Comparison of ENCODE assay signal across 7 mouse cellular contexts in the genomic region with DNA sequence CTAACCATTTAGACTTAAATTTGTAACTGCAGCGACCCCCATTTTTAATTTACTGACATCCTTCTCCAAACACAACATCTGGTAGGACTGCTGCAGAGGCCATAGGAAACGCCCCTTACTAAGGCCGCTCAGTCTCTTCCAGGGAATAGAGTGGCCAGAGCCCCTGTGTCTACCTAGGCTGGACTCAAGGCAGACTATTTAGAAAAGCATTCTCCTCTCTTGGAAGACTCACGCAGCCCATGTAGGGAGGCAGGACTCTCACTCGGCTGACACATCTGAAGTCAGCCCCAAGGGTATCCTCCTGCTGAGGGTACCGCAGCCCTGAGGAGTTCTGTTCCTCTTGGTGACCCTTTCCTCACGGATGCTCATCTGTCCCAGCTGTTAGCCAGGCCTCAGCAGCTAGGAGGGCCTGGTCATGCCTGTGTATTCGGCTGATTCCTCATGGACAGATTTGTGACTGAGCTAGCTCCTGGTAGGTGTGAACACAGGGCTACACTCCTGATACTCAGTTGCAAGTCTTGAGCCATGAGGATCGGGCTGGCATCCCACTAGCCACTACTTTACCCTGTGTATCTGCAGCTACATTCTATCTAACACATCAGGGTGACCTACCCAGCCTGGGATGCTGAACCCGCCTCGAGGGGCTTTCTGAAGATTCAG.
DNase-seq lines count a peak whose midpoint lies in the region; ATAC-seq and TF ChIP-seq lines count a peak whose summit lies in the region.

No protein-coding gene starts in this region.

- no peak for TF ChIP-seq CTCF in gastrocnemius, adult 2 months (IDR thresholded peaks at IDR 0.05)

- no peaks in the 10 kb centered on the region for H3K27me3 ChIP-seq in lung, embryonic 15.5 days
- no peaks in the 10 kb centered on the region for H3K27me3 ChIP-seq in hindbrain, embryonic 12.5 days
- H3K27me3 ChIP-seq in stomach, embryonic 15.5 days (replicated peaks): no peaks in the 10 kb centered on the region

- H3K4me2 ChIP-seq in lung, embryonic 15.5 days: no peak overlapping the region
- no peak overlapping the region for H3K4me2 ChIP-seq in hindbrain, embryonic 12.5 days (replicated peaks)
- no peak overlapping the region for H3K4me2 ChIP-seq in stomach, embryonic 15.5 days

- H3K9me3 ChIP-seq in lung, embryonic 15.5 days: no peaks in the 10 kb centered on the region
- 0 out of 2 replicates have a peak, but pooled peaks cover 2% of the 10 kb centered on the region for H3K9me3 ChIP-seq in hindbrain, embryonic 12.5 days (replicated peaks)
- no peaks in the 10 kb centered on the region for H3K9me3 ChIP-seq in stomach, embryonic 15.5 days

- DNase-seq in lung, postnatal 36 days: no peak
- DNase-seq in gastrocnemius, postnatal 25 days: no peak
- no peak for DNase-seq in gastrocnemius, adult 2 months

- H3K4me1 ChIP-seq in lung, embryonic 15.5 days: peaks cover 2% of the 10 kb centered on the region; the same call in 1 of the 2 replicates
- H3K4me1 ChIP-seq in hindbrain, embryonic 12.5 days: peaks cover 4% of the 10 kb centered on the region
- no peaks in the 10 kb centered on the region; the same call in 1 of the 2 replicates for H3K4me1 ChIP-seq in stomach, embryonic 15.5 days

- H3K9ac ChIP-seq in lung, embryonic 15.5 days: no peak overlapping the region
- no peak overlapping the region for H3K9ac ChIP-seq in hindbrain, embryonic 12.5 days
- no peak overlapping the region for H3K9ac ChIP-seq in stomach, embryonic 15.5 days

- intact Hi-C loops in gastrocnemius, adult 2 months (cut with DNase I): loop anchor here (1.0 to 2.0 kb wide), 3 partner anchors 58 to 246 kb away; no protein-coding TSS in a partner anchor

- WGBS in lung, embryonic 15.5 days: 64% methylated on average over 11 of the region's 11 CpGs
- WGBS in hindbrain, embryonic 12.5 days: 66% methylated on average over 11 of the region's 11 CpGs
- WGBS in stomach, embryonic 15.5 days: 62% methylated on average over 11 of the region's 11 CpGs

- ATAC-seq in lung, embryonic 15.5 days (ENCODE audit: borderline replicate concordance, extremely low read depth, low FRiP score, low TSS enrichment): peak; percentile 23; the same call in 1 of the 2 replicates
- peak; percentile 68 for ATAC-seq in hindbrain, embryonic 12.5 days (ENCODE audit: low FRiP score)
- peak; percentile 27; the same call in 1 of the 2 replicates for ATAC-seq in megakaryocyte, adult 5-6 weeks (ENCODE audit: poor library complexity, severe bottlenecking)
- 0 out of 2 replicates have a peak, but pooled peaks have one; percentile 4 for ATAC-seq in stomach, embryonic 15.5 days (ENCODE audit: insufficient read depth, low FRiP score, low read depth)

- H3K36me3 ChIP-seq in lung, embryonic 15.5 days: no peaks in the 10 kb centered on the region
- no peaks in the 10 kb centered on the region for H3K36me3 ChIP-seq in hindbrain, embryonic 12.5 days
- H3K36me3 ChIP-seq in stomach, embryonic 15.5 days: no peaks in the 10 kb centered on the region

- no peak overlapping the region for H3K27ac ChIP-seq in lung, embryonic 15.5 days
- 0 out of 2 replicates have a peak overlapping the region, but pooled peaks have one; percentile 12 for H3K27ac ChIP-seq in hindbrain, embryonic 12.5 days
- H3K27ac ChIP-seq in stomach, embryonic 15.5 days: no peak overlapping the region
- no peak overlapping the region for H3K27ac ChIP-seq in gastrocnemius, adult 2 months

- H3K4me3 ChIP-seq in lung, embryonic 15.5 days: no peak overlapping the region
- no peak overlapping the region for H3K4me3 ChIP-seq in hindbrain, embryonic 12.5 days
- H3K4me3 ChIP-seq in stomach, embryonic 15.5 days (replicated peaks): no peak overlapping the region
- no peak overlapping the region for H3K4me3 ChIP-seq in gastrocnemius, adult 2 months

Comparison
In these comparisons a context has a peak if more than half of its experiments do, and no peak if none do; other contexts are left out.
1. ATAC-seq: peak in every context shown above with its lines; median percentile 68 in hindbrain, embryonic 12.5 days; 27 in megakaryocyte, adult 5-6 weeks; 23 in lung, embryonic 15.5 days; 4 in stomach, embryonic 15.5 days.